Mouse (Mus musculus): ENCODE results near the gene Ccr9. TPM values are rescaled to one million over a fixed set of nuclear protein-coding genes. Genes with fewer than 3 reads are reported as not detected.

Gene Ccr9
- polyA plus RNA-seq, 1 experiment from 2014 or later, result 0.04 TPM

DNA sequence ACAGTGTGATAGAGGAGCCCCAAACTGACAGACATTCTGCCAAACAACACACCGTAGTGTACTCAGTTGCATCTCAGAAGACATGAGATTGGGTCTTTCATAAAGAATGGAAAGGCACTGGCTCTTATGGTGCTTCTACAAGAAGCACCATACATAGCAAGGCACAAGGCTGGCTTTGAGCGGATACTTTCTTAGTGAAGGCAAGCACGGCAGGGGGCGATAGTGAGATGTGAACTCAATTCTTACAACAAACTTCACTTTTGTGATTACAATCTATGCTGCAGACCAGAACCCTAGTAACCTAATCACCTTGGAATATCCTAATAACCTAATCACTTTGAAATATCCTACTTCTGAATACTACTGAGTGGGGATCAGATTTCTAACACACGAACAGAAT is 12.6 kb upstream of the Ccr9 start:
- H3K27ac ChIP-seq, result no peak overlapping the region
- H3K36me3 ChIP-seq, result no peaks in the 10 kb centered on the region
- H3K4me1 ChIP-seq (replicated peaks), result no peaks in the 10 kb centered on the region
- WGBS, result 59% methylated on average over 5 of the region's 5 CpGs
- H3K27me3 ChIP-seq (ENCODE audit: insufficient read depth, poor library complexity, severe bottlenecking), result no peaks in the 10 kb centered on the region
- H3K4me3 ChIP-seq, result no peak overlapping the region
- H3K9me3 ChIP-seq, result no peaks in the 10 kb centered on the region
- DNase-seq (ENCODE audit: low spot score), result peak; percentile 22

DNA sequence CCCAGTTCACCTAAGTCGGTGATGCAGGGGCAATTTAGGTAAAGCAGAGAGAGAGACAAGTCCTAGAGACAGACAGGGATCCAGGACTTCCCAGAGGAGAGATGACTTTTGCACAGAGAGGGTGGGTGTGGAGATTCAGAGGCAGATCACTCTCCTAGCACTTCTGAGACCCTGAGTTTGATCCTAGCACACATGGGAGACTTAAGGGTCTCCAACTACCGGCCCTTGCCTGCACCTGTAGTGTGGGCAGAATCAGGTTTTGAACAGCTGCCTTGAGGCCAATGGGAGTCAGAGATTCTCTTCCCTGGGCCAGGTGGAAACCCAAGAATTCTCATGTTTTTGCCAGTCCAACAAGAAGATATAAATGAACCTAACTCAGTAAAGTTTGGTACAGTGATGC is 959 bp downstream of the Ccr9 start:
- no peaks in the 10 kb centered on the region for H3K36me3 ChIP-seq
- peak overlapping the region; percentile 57 for H3K4me3 ChIP-seq
- peaks cover 10% of the 10 kb centered on the region for H3K4me1 ChIP-seq (replicated peaks)
- DNase-seq (ENCODE audit: low spot score), result peak; percentile 9
- no peaks in the 10 kb centered on the region for H3K9me3 ChIP-seq
- peaks cover 66% of the 10 kb centered on the region for H3K27me3 ChIP-seq (ENCODE audit: insufficient read depth, poor library complexity, severe bottlenecking)
- WGBS, result 32% methylated on average over 2 of the region's 2 CpGs
- H3K27ac ChIP-seq, result no peak overlapping the region

DNA sequence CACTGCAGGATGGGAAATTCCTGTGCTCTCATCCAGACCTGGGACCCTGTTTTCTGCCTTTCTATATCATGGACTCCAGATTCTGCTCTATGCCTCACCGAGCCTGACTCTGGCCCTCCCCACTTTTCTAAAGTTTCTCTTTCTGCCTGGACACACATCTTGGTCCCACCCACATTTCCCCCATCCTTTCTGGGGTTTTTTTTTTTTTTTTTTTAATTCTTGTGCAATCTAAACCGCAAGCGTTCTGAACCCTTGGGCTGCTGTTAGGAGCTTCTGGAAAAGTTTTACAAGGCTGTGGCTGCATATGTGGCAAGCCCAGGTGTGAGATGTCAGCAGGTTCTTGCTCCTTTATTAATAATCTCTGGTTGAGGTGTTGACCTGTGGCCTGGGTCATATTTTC is 5.5 kb downstream of the Ccr9 start:
- peaks cover 25% of the 10 kb centered on the region for H3K27me3 ChIP-seq (ENCODE audit: insufficient read depth, poor library complexity, severe bottlenecking)
- no peak for DNase-seq (ENCODE audit: low spot score)
- no peak overlapping the region for H3K4me3 ChIP-seq
- H3K36me3 ChIP-seq, result no peaks in the 10 kb centered on the region
- peaks cover 8% of the 10 kb centered on the region for H3K4me1 ChIP-seq (replicated peaks)
- H3K9me3 ChIP-seq, result no peaks in the 10 kb centered on the region
- no peak overlapping the region for H3K27ac ChIP-seq
- WGBS, result 57% methylated on average over 3 of the region's 3 CpGs

DNA sequence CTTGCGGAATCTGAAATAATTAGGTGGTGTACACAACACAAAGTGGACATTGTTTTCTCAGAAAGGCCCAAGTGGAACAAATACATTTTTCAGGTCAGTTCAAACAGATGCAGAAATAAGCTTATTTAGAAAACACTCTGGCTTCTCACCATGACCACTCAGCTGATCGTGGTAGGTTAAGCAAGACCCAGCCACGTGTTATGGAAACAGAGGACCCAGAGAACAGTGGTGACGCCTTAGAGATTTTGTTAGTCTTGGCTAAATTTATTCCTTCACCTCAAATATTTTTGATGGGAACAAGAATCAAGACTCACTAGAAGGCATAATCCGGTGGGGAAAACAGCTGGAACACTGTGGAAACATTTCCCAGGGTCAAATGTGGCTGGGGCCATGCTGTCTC is 8.0 kb downstream of the Ccr9 start:
- no peak overlapping the region for H3K4me3 ChIP-seq
- peak; percentile 8 for DNase-seq (ENCODE audit: low spot score)
- H3K9me3 ChIP-seq, result no peaks in the 10 kb centered on the region
- H3K36me3 ChIP-seq, result no peaks in the 10 kb centered on the region
- H3K4me1 ChIP-seq (replicated peaks), result 0 out of 2 replicates have a peak, but pooled peaks cover 4% of the 10 kb centered on the region
- 63% methylated on average over 5 of the region's 5 CpGs for WGBS
- no peak overlapping the region for H3K27ac ChIP-seq
- H3K27me3 ChIP-seq (ENCODE audit: insufficient read depth, poor library complexity, severe bottlenecking), result peaks cover 3% of the 10 kb centered on the region; the same call in 1 of the 2 replicates

DNA sequence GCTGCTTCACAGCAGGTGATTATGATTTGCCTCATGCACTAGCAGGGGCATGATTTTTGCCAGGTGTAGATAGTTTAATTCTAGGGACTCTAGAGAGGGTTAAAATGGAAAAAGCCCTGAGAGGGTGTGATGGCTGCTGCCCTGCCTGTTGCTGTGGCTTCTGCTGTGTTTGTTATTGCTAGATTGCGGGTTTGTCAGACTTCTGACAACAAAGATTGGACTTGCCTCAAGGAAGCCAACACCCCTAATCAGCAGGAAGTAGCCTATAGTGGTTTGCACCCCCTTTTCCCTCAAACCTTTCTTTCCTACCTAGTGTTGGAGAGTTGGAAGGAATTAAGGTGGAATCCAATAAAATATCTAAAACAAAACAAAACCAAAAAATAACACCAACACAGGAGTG is 10.0 kb downstream of the Ccr9 start:
- no peaks in the 10 kb centered on the region for H3K27me3 ChIP-seq (ENCODE audit: insufficient read depth, poor library complexity, severe bottlenecking)
- H3K9me3 ChIP-seq, result no peaks in the 10 kb centered on the region
- H3K4me3 ChIP-seq, result no peak overlapping the region
- DNase-seq (ENCODE audit: low spot score), result no peak
- peaks cover 12% of the 10 kb centered on the region; the same call in 1 of the 2 replicates for H3K36me3 ChIP-seq
- WGBS, result 58% methylated on average over 1 of the region's 1 CpGs
- no peak overlapping the region for H3K27ac ChIP-seq
- 0 out of 2 replicates have a peak, but pooled peaks cover 4% of the 10 kb centered on the region for H3K4me1 ChIP-seq (replicated peaks)

DNA sequence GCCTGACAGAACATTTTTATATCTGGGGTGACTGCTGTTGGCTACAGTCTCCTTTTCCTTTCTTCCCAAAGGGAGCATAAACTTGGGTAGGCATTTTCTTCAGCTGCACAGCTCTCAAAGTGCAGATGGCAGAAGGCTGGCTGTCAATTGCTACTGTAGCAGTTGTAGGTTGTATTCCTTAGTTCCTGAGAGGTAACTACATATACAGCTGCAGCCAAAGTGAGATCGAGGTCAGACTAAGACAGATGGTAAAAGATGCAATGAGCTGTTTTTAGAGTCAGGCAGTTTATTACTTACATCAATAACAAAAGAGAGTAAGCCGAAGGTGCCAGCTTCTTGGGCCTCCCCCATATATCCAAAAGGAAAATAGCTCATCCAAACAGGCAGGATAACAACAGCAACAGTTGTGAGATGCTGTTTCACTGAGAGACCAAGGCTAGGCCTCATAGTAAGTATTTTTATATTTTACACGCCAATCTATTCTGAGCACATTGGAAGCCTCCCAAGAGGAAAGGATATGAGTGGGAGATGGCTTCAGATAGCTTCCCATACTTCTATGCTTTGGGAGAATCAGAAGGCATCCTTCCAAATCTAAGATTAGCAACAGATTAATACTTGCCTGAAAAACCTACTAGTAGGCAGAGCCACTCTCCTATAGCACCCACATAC is 17.5 kb downstream of the Ccr9 start:
- peaks cover 30% of the 10 kb centered on the region for H3K36me3 ChIP-seq
- H3K27me3 ChIP-seq (ENCODE audit: insufficient read depth, poor library complexity, severe bottlenecking), result no peaks in the 10 kb centered on the region
- no peak overlapping the region for H3K27ac ChIP-seq
- WGBS, result 90% methylated on average over 3 of the region's 3 CpGs
- H3K4me1 ChIP-seq (replicated peaks), result no peaks in the 10 kb centered on the region
- DNase-seq (ENCODE audit: low spot score), result no peak
- H3K4me3 ChIP-seq, result no peak overlapping the region
- H3K9me3 ChIP-seq, result no peaks in the 10 kb centered on the region

DNA sequence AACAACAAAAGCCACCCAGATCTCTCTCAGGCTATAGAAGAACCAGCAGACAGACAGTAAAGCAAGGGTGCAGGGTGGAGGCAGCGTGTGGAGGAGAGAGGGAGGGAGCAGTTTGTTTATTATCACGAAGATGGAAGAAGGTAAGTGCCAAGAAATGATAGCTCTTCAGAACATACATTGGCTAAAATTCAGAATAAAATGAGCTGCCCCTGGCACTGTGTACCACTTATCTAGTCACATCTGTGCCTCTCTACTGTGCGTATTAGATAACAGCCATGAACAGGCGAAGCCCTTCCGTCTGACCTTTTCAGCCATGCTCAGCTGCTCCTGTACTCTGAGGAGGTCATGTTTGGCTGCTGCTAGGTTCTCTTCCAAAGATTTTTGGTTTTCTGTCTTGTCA is 23.6 kb downstream of the Ccr9 start:
- H3K36me3 ChIP-seq, result peaks cover 50% of the 10 kb centered on the region
- H3K9me3 ChIP-seq, result no peaks in the 10 kb centered on the region
- H3K27me3 ChIP-seq (ENCODE audit: insufficient read depth, poor library complexity, severe bottlenecking), result no peaks in the 10 kb centered on the region
- H3K4me1 ChIP-seq (replicated peaks), result no peaks in the 10 kb centered on the region
- no peak overlapping the region for H3K4me3 ChIP-seq
- DNase-seq (ENCODE audit: low spot score), result no peak
- WGBS, result 86% methylated on average over 5 of the region's 5 CpGs
- no peak overlapping the region for H3K27ac ChIP-seq

DNA sequence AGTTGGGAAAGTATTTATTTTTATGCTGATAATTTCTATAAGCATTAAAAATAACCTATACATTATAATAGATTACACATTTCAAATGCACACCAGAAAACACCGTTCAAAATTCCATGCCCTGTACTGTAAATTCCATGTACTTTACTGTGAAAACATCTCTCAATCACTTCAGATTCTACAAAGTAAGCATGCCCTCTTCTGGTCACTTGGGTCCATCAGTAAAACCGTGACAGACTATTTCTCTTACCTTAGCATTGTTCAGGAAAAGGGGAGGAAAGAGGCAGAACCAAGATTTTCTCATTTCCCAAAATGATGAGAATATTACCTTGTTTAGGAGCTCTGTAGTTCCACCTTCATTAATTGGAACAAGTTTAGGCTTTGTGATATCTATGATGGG is 31.0 kb downstream of the Ccr9 start:
- Histone ChIP-seq H3K4me1 (replicated peaks) (no peaks in the 10 kb centered on the region), H3K27me3 (ENCODE audit: insufficient read depth, poor library complexity, severe bottlenecking) (no peaks in the 10 kb centered on the region), H3K4me3 (no peak overlapping the region), H3K9me3 (no peaks in the 10 kb centered on the region), H3K36me3 (peaks cover 62% of the 10 kb centered on the region), H3K27ac (no peak overlapping the region)
- WGBS, result 57% methylated on average over 2 of the region's 2 CpGs
- DNase-seq (ENCODE audit: low spot score), result no peak

DNA sequence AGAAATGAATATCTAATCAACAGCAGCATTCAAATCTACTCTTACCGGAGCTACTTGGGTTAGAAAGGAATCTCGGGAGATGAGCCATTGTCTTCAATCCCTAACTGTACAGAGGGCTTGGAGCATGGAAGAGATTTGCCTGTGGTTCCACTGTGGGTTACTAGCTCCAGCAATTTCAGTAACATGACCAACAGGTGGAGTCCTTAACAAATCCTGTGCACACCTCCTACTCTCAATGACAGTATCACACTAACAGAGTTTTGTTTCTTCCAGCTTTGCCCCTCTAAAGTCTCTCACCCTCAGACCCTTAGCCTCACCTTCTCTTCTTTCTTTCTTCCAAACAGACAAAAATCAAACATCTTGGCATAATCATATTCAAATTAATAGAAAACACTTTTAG is 34.9 kb downstream of the Ccr9 start:
- H3K27ac ChIP-seq, result no peak overlapping the region
- no peaks in the 10 kb centered on the region for H3K27me3 ChIP-seq (ENCODE audit: insufficient read depth, poor library complexity, severe bottlenecking)
- no peak for DNase-seq (ENCODE audit: low spot score)
- H3K4me1 ChIP-seq (replicated peaks), result peaks cover 9% of the 10 kb centered on the region
- H3K36me3 ChIP-seq, result peaks cover 41% of the 10 kb centered on the region
- 85% methylated on average over 2 of the region's 2 CpGs for WGBS
- H3K4me3 ChIP-seq, result no peak overlapping the region
- H3K9me3 ChIP-seq, result no peaks in the 10 kb centered on the region

DNA sequence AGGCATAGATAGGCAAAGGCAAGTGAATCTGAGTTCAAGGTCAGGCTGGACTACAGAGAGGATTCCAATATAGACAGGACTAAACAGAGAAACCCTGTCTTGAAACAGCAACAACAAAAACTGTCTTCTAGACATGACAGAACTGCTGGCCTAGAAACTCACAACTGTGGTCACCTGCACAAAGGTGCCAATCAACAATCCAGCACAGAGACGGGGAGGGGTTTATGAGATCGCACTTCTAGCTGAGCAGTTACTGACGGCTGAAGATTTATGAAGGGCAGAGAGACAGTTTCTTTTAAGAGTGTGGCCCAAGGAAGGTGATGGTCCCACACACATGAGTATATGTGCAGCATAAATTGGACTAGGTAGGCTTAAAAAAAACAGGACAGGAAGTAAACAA is 38.1 kb downstream of the Ccr9 start:
- no peak for DNase-seq (ENCODE audit: low spot score)
- 71% methylated on average over 3 of the region's 3 CpGs for WGBS
- peaks cover 11% of the 10 kb centered on the region for H3K36me3 ChIP-seq
- H3K27ac ChIP-seq, result no peak overlapping the region
- peak overlapping the region; percentile 87; the same call in 1 of the 2 replicates for H3K4me3 ChIP-seq
- no peaks in the 10 kb centered on the region for H3K9me3 ChIP-seq
- peaks cover 9% of the 10 kb centered on the region for H3K4me1 ChIP-seq (replicated peaks)
- no peaks in the 10 kb centered on the region for H3K27me3 ChIP-seq (ENCODE audit: insufficient read depth, poor library complexity, severe bottlenecking)

DNA sequence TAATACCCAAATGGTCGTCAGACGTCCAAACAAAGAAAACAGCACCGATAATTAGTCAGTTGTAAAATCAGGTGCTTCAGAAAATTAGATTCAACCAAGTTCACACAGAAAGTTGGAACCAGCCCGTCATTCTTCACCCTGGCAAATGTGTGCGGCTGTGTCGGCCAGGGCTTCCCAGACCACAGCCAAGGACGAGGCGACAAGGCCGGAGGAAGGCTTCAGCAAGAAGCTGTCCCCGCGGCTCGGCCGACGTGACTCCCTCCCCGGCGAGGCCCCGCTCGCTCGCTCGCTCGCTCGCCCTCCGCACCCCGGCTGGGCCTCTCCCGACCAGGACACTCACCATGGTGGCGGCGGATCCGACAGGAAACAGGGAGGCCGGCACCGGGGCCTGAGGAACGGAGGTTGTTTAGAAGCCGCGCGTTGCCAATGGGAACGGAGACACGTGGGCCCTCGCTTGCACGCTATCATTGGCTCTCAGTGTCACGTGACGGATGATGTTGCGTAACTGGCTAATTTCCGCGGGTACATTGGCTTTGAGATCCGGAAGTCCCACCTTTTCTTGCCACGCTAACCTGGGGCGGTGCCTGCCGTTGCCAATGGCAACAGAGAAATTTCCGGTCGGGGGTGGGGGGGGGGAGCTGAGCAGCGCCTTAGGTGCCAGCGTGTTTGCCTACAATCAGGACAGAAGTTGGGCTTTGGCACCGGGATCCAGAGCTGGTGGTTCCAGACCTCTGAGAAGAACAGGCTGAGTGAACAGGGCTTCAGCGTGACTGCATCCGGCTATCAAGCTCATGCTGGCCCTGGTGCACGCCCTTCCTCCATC is 39.2 kb downstream of the Ccr9 start, which contains the start of gene Lztfl1:
Gene Lztfl1, minus strand, starts transcription at position 512 of the 823 bp plus-strand sequence.
- H3K27ac ChIP-seq, result peak within 1 kb of the TSS; percentile 89

DNA sequence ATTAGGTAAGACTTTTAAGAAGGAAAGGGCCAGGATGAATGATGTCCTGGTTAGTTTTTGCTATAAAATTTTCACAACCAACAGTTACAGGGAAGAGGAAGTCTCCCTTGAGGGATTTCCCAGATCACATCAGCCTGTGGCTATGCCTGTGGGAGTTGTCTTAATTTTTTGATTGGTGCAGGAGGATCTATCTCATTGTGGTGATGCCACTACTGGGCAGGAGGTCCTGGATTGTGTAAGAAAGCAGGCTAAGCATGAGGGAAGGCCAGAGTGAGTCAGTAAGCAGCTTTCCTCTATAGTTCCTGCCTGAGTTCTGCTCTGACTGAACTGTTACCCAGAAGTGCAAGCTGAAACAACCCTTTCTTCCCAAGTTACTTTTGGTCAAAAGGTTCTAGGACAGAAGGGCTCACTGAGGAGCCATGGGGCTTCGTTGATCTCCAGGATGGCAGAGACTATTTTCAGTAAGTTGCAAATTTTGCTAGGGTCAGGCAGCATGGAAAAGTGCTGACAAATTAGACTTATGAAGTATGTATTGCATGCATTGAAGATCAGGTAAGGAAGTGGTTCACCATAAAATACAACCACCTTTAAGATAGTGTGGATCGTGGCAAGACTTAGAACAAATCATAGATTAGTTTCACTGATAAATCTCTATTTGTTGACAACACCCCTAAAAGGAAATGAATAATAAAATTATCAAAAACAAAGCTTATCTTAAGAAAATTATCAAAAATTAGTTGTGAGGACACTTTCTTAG is 44.7 kb downstream of the Ccr9 start:
- H3K36me3 ChIP-seq, result no peaks in the 10 kb centered on the region
- no peak for DNase-seq (ENCODE audit: low spot score)
- WGBS, result 80% methylated on average over 2 of the region's 2 CpGs
- no peak overlapping the region for H3K27ac ChIP-seq
- H3K4me3 ChIP-seq, result no peak overlapping the region
- no peaks in the 10 kb centered on the region; the same call in 1 of the 2 replicates for H3K27me3 ChIP-seq (ENCODE audit: insufficient read depth, poor library complexity, severe bottlenecking)
- H3K9me3 ChIP-seq, result no peaks in the 10 kb centered on the region
- H3K4me1 ChIP-seq (replicated peaks), result no peaks in the 10 kb centered on the region

More for the DNA sequence above, 39.2 kb downstream of the Ccr9 start, which contains the start of gene Lztfl1:
- H3K36me3 ChIP-seq, result no peaks in the 10 kb centered on the region
- H3K4me3 ChIP-seq, result peak within 1 kb of the TSS; percentile 87
- DNase-seq (ENCODE audit: low spot score), result peak; percentile 97
- WGBS, result under 1% methylated on average over 55 of the region's 55 CpGs
- no peaks in the 10 kb centered on the region for H3K27me3 ChIP-seq (ENCODE audit: insufficient read depth, poor library complexity, severe bottlenecking)
- peaks cover 9% of the 10 kb centered on the region for H3K4me1 ChIP-seq (replicated peaks)
- no peaks in the 10 kb centered on the region for H3K9me3 ChIP-seq
